Mouse (Mus musculus) embryonic facial prominence, embryonic 14.5 days (tissue): Measurements from ENCODE around the gene Map2. TPM values are rescaled to one million over a fixed set of nuclear protein-coding genes. Genes with fewer than 3 reads are reported as not detected.

ENCODE experiments used
- ATAC-seq: fragments of 200-750 bp; cut with Nextera tagmentation; 2 replicates; pipeline ENCODE4 v1.8.0; 2017; ENCODE audit warnings: low read depth, moderate number of reproducible peaks, moderate TSS enrichment
- DNase-seq: peaks from one replicate; pipeline ENCODE4 v3.0.0-alpha.2; 2015; ENCODE audit warnings: low spot score
- H3K27ac ChIP-seq: fragments of 300-500 bp; sonication (generic); replicated peaks from 2 replicates; pipeline ENCODE4 v1.5.1; 2014; ENCODE audit warnings: low read depth, mild to moderate bottlenecking, low read length, moderate library complexity
- H3K27me3 ChIP-seq: fragments of 300-500 bp; sonication (generic); replicated peaks from 2 replicates; pipeline ENCODE4 v1.6.1; 2014; ENCODE audit warnings: low read length; ENCODE audit not compliant: control insufficient read depth, insufficient read depth
- H3K36me3 ChIP-seq: fragments of 300-500 bp; sonication (generic); 2 replicates; pipeline ENCODE4 v1.6.1; 2014; ENCODE audit warnings: low read length, mixed read lengths; ENCODE audit not compliant: control insufficient read depth, insufficient read depth
- H3K4me1 ChIP-seq: fragments of 300-500 bp; sonication (generic); 2 replicates; pipeline ENCODE4 v1.6.1; 2014; ENCODE audit warnings: antibody characterized with exemption, low read length; ENCODE audit not compliant: control insufficient read depth, insufficient read depth
- H3K4me2 ChIP-seq: fragments of 300-500 bp; sonication (generic); 2 replicates; pipeline ENCODE4 v1.6.1; 2014; ENCODE audit warnings: low read depth, mild to moderate bottlenecking, low read length, moderate library complexity, mixed read lengths
- H3K4me3 ChIP-seq: fragments of 300-500 bp; sonication (generic); 2 replicates; pipeline ENCODE4 v1.5.1; 2014; ENCODE audit warnings: low read depth, mild to moderate bottlenecking, low read length
- H3K9ac ChIP-seq: fragments of 300-500 bp; sonication (generic); 2 replicates; pipeline ENCODE4 v1.6.1; 2014; ENCODE audit warnings: low read depth, mild to moderate bottlenecking, low read length, moderate library complexity, mixed read lengths
- H3K9me3 ChIP-seq: fragments of 300-500 bp; sonication (generic); 2 replicates; pipeline ENCODE4 v1.6.1; 2016; ENCODE audit warnings: low read length; ENCODE audit not compliant: control insufficient read depth
- WGBS: fragments of 180-500 bp; shearing (Covaris S2); extraction: QIAGEN DNeasy Blood & Tissue Kit; methylation state at CpG from one replicate; pipeline ENCODE4 v1.1.7; 2014; 5-methylcytosine and 5-hydroxymethylcytosine counted together
- polyA plus RNA-seq: library from polyadenylated mRNA; unstranded; fragments of >200 nt; fragmentation: Nextera tagmentation; extraction: Ambion mirVana; gene quantifications from 2 replicates; pipeline ENCODE4 v1.2.1, GENCODE M21; 2014

Gene Map2
- polyA plus RNA-seq, 1 experiment from 2014 or later = 19.2 TPM

DNA sequence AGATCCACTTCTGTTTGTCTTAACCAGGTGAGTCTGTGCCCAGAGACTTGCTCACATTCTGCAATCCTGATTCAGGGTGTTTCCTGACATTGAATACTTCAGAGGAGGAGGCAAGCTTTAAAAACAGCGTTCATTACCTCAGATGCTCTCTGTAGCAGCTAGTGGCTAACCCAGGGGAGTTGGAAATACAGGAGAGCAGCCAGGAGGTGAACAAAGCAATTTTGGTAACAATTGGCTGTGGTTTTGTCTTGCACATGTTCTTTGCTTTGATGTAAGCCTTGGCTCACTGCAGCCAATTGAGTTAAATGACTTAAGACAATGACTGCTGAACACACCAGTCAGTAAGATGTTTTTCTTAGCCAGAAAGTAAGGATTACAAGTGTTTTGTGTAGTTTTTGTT is 48.3 kb downstream of the Map2 start:
- Histone ChIP-seq H3K4me1 (peaks cover 3% of the 10 kb centered on the region; the same call in 1 of the 2 replicates), H3K36me3 (no peaks in the 10 kb centered on the region), H3K27me3 (no peaks in the 10 kb centered on the region), H3K27ac (no peak overlapping the region), H3K9ac (no peak overlapping the region), H3K4me3 (no peak overlapping the region), H3K9me3 (no peaks in the 10 kb centered on the region), H3K4me2 (no peak overlapping the region)
- DNase-seq = peak; percentile 68
- ATAC-seq = peak; percentile 41; the same call in 1 of the 2 replicates
- 10% methylated on average over 1 of the region's 1 CpGs for WGBS

DNA sequence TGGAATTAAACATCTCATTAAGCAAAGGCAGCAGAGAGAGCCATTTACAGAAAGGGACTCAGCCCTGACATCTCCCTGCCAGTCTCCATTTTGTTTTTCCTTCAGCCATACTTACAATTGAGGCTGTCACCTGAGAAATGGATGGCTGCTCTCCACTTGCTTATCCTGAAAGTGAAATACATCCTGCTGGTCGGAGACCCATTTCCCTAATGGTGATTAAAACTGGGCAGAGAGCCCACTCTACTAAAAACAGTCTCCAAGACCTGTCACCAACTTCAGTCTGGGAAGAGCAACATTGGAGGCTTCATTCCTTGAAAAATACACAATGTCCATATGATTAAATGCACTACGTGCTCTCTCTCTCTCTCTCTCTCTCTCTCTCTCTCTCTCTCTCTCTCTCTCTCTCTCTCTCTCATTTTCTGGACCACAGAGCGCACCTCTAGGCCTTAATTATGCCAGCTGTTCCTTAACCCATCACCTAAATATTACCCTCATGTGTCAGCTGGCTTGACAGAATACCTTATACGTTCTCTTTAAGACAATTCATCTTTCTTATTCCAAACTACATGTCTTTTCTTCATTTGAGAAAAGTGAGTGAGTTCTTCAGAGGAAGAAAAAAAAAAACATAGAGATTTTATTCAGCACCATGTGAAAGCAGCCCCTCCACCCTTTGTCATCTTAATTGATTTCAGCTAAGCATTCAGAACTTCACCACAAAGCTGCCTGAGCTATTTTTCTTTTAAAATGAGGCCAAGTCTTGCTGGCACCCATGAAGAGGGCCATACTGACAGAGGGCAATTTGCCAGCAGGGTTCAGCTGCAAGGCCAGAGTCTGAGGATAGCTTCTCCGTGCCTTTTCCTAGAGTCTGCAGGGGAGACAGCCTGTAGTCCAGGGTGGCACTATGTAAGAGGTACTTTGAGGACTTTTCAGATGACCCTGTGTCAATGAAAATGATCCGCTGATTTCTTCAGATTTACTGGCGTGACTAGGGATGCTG is 51.6 kb downstream of the Map2 start:
- Histone ChIP-seq H3K27ac (no peak overlapping the region), H3K9ac (no peak overlapping the region), H3K36me3 (no peaks in the 10 kb centered on the region), H3K27me3 (no peaks in the 10 kb centered on the region), H3K4me2 (no peak overlapping the region), H3K4me1 (peaks cover under 1% of the 10 kb centered on the region; the same call in 1 of the 2 replicates), H3K4me3 (no peak overlapping the region), H3K9me3 (no peaks in the 10 kb centered on the region)
- ATAC-seq = peak; percentile 27; the same call in 1 of the 2 replicates
- WGBS = 64% methylated on average over 7 of the region's 7 CpGs
- peak; percentile 79 for DNase-seq

DNA sequence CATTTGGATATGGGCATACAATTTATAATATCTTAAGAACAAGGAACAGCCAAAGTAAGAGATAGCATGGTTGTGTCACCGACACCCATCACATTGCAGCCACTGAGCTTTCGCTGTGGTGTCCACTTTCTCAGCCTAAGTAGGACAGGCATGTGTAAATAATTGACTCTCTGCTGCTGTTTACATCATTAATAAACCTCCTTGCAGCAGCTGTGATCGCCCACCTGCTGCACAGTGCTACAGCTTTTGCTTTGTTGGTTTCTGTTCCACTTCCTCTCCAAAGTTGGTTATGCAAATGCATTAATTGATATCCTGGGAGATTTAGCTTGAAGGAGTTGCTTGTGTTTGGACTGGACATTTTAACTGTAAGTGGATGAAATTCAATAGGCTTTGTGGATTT is 53.1 kb downstream of the Map2 start:
- 67% methylated on average over 3 of the region's 3 CpGs for WGBS
- H3K4me1 ChIP-seq = no peaks in the 10 kb centered on the region; the same call in 1 of the 2 replicates
- no peak overlapping the region for H3K4me2 ChIP-seq
- H3K9me3 ChIP-seq = no peaks in the 10 kb centered on the region
- no peak overlapping the region for H3K27ac ChIP-seq
- no peaks in the 10 kb centered on the region for H3K36me3 ChIP-seq
- DNase-seq (peak; percentile 67), ATAC-seq (peak; percentile 86)
- H3K9ac ChIP-seq = no peak overlapping the region
- no peak overlapping the region for H3K4me3 ChIP-seq
- H3K27me3 ChIP-seq = no peaks in the 10 kb centered on the region

DNA sequence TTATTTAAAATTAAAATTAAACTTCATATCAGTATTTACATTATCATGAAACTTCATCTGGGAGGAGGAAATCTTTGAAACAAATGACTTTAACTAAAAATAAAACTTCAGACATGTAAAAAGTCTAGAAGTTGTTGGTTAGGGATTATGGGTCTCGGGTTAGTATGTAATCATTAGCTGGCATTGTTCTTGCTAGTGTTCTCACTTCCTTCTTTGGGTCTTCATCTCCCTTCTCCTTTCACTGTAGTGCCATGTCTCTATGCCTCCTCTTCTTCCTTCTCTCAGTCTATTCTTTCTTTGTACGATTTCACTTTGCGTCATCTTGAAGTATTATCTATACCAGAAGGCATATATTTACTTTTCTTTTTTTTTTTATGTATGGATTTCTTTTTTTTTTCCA is 55.3 kb downstream of the Map2 start:
- Histone ChIP-seq H3K9ac (no peak overlapping the region), H3K27me3 (no peaks in the 10 kb centered on the region), H3K36me3 (no peaks in the 10 kb centered on the region), H3K4me1 (no peaks in the 10 kb centered on the region; the same call in 1 of the 2 replicates), H3K27ac (no peak overlapping the region), H3K4me3 (no peak overlapping the region), H3K4me2 (no peak overlapping the region), H3K9me3 (no peaks in the 10 kb centered on the region)
- DNase-seq (no peak), ATAC-seq (no peak)
- 95% methylated on average over 3 of the region's 3 CpGs for WGBS

DNA sequence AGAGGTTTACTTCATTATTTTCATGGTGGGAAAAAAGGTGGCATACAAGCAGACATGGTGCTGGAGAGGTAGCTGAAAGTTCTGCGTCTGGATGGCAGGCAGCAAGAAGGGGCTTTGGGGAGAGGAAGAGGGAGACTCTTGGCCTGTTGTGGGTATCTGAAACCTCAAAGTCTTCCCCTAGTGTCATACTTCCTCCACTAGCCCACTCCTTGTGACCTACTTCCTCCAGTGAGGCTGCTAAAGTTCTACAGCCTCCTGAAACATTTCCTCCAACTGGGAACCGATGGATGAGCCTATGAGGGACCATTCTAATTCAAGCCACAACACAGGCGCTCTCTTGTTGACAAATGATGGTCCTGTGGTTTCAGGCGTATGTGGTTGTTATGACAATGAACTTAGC is 56.9 kb downstream of the Map2 start:
- Histone ChIP-seq H3K27ac (no peak overlapping the region), H3K9ac (no peak overlapping the region), H3K36me3 (no peaks in the 10 kb centered on the region), H3K4me1 (no peaks in the 10 kb centered on the region), H3K9me3 (no peaks in the 10 kb centered on the region), H3K27me3 (no peaks in the 10 kb centered on the region), H3K4me3 (no peak overlapping the region), H3K4me2 (no peak overlapping the region)
- no peak for DNase-seq
- ATAC-seq = no peak
- 81% methylated on average over 4 of the region's 4 CpGs for WGBS

DNA sequence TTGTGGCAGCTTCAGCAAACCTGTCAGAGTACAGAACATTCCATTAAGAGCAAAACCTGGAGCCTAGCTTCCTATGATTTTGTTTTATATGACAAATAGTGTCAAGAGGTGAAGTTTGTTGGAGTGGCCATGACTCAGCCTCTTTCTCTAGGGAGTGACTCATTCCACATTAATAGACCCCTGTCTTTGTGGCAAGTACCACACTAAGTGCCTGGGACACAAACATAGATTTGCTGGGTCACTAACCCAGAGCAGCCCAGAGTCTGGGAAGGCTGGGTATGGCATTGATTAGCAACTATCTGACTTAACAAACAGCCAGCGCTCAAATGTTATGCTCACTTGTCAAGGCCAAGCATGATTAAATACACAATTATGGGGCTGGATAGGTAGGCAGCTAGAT is 69.8 kb downstream of the Map2 start:
- H3K4me2 ChIP-seq = no peak overlapping the region
- DNase-seq (no peak), ATAC-seq (no peak)
- no peaks in the 10 kb centered on the region for H3K9me3 ChIP-seq
- 42% methylated on average over 1 of the region's 1 CpGs for whole genome bisulfite sequencing
- no peak overlapping the region for H3K27ac ChIP-seq
- H3K4me3 ChIP-seq = no peak overlapping the region
- H3K36me3 ChIP-seq = no peaks in the 10 kb centered on the region
- H3K4me1 ChIP-seq = no peaks in the 10 kb centered on the region
- no peak overlapping the region for H3K9ac ChIP-seq
- no peaks in the 10 kb centered on the region for H3K27me3 ChIP-seq

DNA sequence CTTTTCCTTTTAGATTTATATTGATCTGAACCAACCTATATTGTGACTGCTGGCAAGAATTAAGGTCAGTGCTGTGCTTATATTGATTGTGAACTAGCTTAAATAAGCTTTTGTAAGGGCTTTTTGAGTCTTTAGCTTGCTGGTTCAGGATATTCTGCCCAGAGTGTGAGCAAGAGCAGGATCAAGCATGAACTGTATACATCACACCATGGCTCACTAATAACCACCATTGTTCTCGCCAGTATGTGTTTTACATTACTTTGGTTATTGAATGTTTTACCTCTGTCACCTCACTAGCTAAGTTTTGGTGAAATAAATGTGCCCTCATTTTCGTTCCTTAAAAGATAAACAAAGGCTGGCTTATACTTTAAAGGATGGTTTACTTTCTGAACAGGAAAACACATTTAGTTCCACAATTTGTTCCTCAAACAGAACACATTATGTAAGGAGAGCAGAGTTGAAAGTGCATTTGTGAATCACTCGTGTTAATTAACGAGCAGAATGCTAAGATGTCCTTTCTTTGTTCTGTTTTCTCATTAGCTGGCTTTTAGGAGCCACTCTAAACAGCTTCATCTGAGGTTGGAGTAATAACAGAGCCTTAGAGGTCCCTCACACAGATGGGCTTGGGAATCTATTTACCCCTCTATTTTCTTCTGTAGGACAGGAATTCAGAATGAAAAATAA is 76.7 kb downstream of the Map2 start:
- ATAC-seq (no peak), DNase-seq (no peak)
- H3K9me3 ChIP-seq = peaks cover under 1% of the 10 kb centered on the region; the same call in 1 of the 2 replicates
- H3K4me2 ChIP-seq = no peak overlapping the region
- no peaks in the 10 kb centered on the region for H3K36me3 ChIP-seq
- H3K4me1 ChIP-seq = no peaks in the 10 kb centered on the region
- no peak overlapping the region for H3K27ac ChIP-seq
- WGBS = 42% methylated on average over 4 of the region's 4 CpGs
- H3K9ac ChIP-seq = no peak overlapping the region
- H3K4me3 ChIP-seq = no peak overlapping the region
- H3K27me3 ChIP-seq = no peaks in the 10 kb centered on the region

DNA sequence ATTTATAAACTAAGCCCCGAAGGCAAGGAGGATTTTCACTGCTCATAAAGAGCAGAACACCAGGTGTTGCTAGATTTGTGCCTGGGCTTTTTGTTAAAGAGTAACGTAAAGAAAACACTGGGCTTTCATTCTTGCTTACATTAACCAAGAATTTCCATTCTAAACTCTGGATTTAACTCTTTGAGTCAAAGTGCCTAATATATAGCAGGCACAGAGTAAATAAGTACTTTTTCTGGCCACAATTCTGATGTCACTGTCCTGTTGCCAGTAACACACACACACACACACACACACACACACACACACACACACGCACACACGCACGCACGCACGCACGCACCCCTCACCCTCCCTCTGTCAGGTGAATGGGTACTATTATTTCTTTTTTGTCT is 77.3 kb downstream of the Map2 start:
- DNase-seq (no peak), ATAC-seq (no peak)
- peaks cover 4% of the 10 kb centered on the region; the same call in 1 of the 2 replicates for H3K9me3 ChIP-seq
- H3K9ac ChIP-seq = no peak overlapping the region
- no peak overlapping the region for H3K4me3 ChIP-seq
- H3K27me3 ChIP-seq = no peaks in the 10 kb centered on the region
- H3K27ac ChIP-seq = no peak overlapping the region
- 79% methylated on average over 8 of the region's 8 CpGs for WGBS
- no peaks in the 10 kb centered on the region for H3K4me1 ChIP-seq
- H3K4me2 ChIP-seq = no peak overlapping the region
- no peaks in the 10 kb centered on the region for H3K36me3 ChIP-seq
